Mouse (Mus musculus): ENCODE results near the gene Uqcrh. TPM values are rescaled to one million over a fixed set of nuclear protein-coding genes. Genes with fewer than 3 reads are reported as not detected.

Uqcrh gene
- polyA plus RNA-seq, 1 experiment from 2014 or later = 405 TPM

- peaks cover 80% of the 10 kb centered on the region for H3K36me3 ChIP-seq (ENCODE audit: control insufficient read depth, insufficient read depth, low read length)
- H3K4me3 ChIP-seq (replicated peaks; ENCODE audit: low read depth, low read length) = no peak overlapping the region
- H3K4me1 ChIP-seq (ENCODE audit: control insufficient read depth, insufficient read depth, low read length) = no peaks in the 10 kb centered on the region
- no peak overlapping the region for H3K4me2 ChIP-seq (ENCODE audit: low read length)
- H3K9ac ChIP-seq (replicated peaks; ENCODE audit: low read length) = no peak overlapping the region
- H3K27ac ChIP-seq (replicated peaks; ENCODE audit: low read depth, low read length) = no peak overlapping the region
- no peak for ATAC-seq (ENCODE audit: low FRiP score, low TSS enrichment)
- no peak for DNase-seq
- WGBS = 95% methylated on average over 10 of the region's 10 CpGs
- no peaks in the 10 kb centered on the region for H3K27me3 ChIP-seq (ENCODE audit: control insufficient read depth, insufficient read depth, low read length)
- no peaks in the 10 kb centered on the region for H3K9me3 ChIP-seq (ENCODE audit: control insufficient read depth, low read length)
Measured at GRCm38 (mm10) chr4:116096291-116096690, 21.4 kb upstream of the Uqcrh start.

GRCm38 (mm10) chr4:116088510-116089249 is 13.8 kb upstream of the Uqcrh start:
- no peak for DNase-seq

GRCm38 (mm10) chr4:116077240-116078095 is 2.6 kb upstream of the Uqcrh start:
- Histone ChIP-seq H3K27ac (replicated peaks; ENCODE audit: low read depth, low read length) (no peak overlapping the region; the same call in 1 of the 2 replicates), H3K4me3 (replicated peaks; ENCODE audit: low read depth, low read length) (peak overlapping the region; percentile 96), H3K36me3 (ENCODE audit: control insufficient read depth, insufficient read depth, low read length) (peaks cover 23% of the 10 kb centered on the region), H3K4me2 (ENCODE audit: low read length) (peak overlapping the region; percentile 93), H3K9me3 (ENCODE audit: control insufficient read depth, low read length) (no peaks in the 10 kb centered on the region), H3K9ac (replicated peaks; ENCODE audit: low read length) (peak overlapping the region; percentile 95), H3K27me3 (ENCODE audit: control insufficient read depth, insufficient read depth, low read length) (no peaks in the 10 kb centered on the region), H3K4me1 (ENCODE audit: control insufficient read depth, insufficient read depth, low read length) (peaks cover 25% of the 10 kb centered on the region)
- ATAC-seq (ENCODE audit: low FRiP score, low TSS enrichment) = no peak
- DNase-seq = no peak
- 62% methylated on average over 3 of the region's 3 CpGs for WGBS

More at GRCm38 (mm10) chr4:116088510-116089249, 13.8 kb upstream of the Uqcrh start:
- 89% methylated on average over 23 of the region's 23 CpGs for WGBS
- Histone ChIP-seq H3K27ac (replicated peaks; ENCODE audit: low read depth, low read length) (no peak overlapping the region), H3K36me3 (ENCODE audit: control insufficient read depth, insufficient read depth, low read length) (peaks cover 84% of the 10 kb centered on the region), H3K4me3 (replicated peaks; ENCODE audit: low read depth, low read length) (no peak overlapping the region), H3K4me2 (ENCODE audit: low read length) (no peak overlapping the region), H3K9me3 (ENCODE audit: control insufficient read depth, low read length) (no peaks in the 10 kb centered on the region), H3K9ac (replicated peaks; ENCODE audit: low read length) (no peak overlapping the region), H3K4me1 (ENCODE audit: control insufficient read depth, insufficient read depth, low read length) (no peaks in the 10 kb centered on the region), H3K27me3 (ENCODE audit: control insufficient read depth, insufficient read depth, low read length) (no peaks in the 10 kb centered on the region)
- ATAC-seq (ENCODE audit: low FRiP score, low TSS enrichment) = no peak

GRCm38 (mm10) chr4:116076369-116077231 is 1.7 kb upstream of the Uqcrh start:
- H3K27me3 ChIP-seq (ENCODE audit: control insufficient read depth, insufficient read depth, low read length) = no peaks in the 10 kb centered on the region
- H3K4me3 ChIP-seq (replicated peaks; ENCODE audit: low read depth, low read length) = peak overlapping the region; percentile 96
- ATAC-seq (ENCODE audit: low FRiP score, low TSS enrichment) (peak; percentile 12; the same call in 1 of the 2 replicates), DNase-seq (peak; percentile 48)
- peak overlapping the region; percentile 96 for H3K27ac ChIP-seq (replicated peaks; ENCODE audit: low read depth, low read length)
- WGBS = 2% methylated on average over 37 of the region's 37 CpGs
- H3K9ac ChIP-seq (replicated peaks; ENCODE audit: low read length) = peak overlapping the region; percentile 95
- H3K4me2 ChIP-seq (ENCODE audit: low read length) = peak overlapping the region; percentile 93
- peaks cover 25% of the 10 kb centered on the region for H3K4me1 ChIP-seq (ENCODE audit: control insufficient read depth, insufficient read depth, low read length)
- H3K36me3 ChIP-seq (ENCODE audit: control insufficient read depth, insufficient read depth, low read length) = peaks cover 16% of the 10 kb centered on the region
- H3K9me3 ChIP-seq (ENCODE audit: control insufficient read depth, low read length) = no peaks in the 10 kb centered on the region

GRCm38 (mm10) chr4:116075631-116076368 is 929 bp upstream of the Uqcrh start:
- Histone ChIP-seq H3K36me3 (ENCODE audit: control insufficient read depth, insufficient read depth, low read length) (peaks cover 8% of the 10 kb centered on the region), H3K4me1 (ENCODE audit: control insufficient read depth, insufficient read depth, low read length) (peaks cover 25% of the 10 kb centered on the region), H3K4me2 (ENCODE audit: low read length) (peak overlapping the region; percentile 93), H3K9ac (replicated peaks; ENCODE audit: low read length) (peak overlapping the region; percentile 95), H3K27me3 (ENCODE audit: control insufficient read depth, insufficient read depth, low read length) (no peaks in the 10 kb centered on the region), H3K27ac (replicated peaks; ENCODE audit: low read depth, low read length) (peak overlapping the region; percentile 96), H3K9me3 (ENCODE audit: control insufficient read depth, low read length) (no peaks in the 10 kb centered on the region), H3K4me3 (replicated peaks; ENCODE audit: low read depth, low read length) (peak overlapping the region; percentile 96)
- peak; percentile 77 for ATAC-seq (ENCODE audit: low FRiP score, low TSS enrichment)
- peak; percentile 77 for DNase-seq
- under 1% methylated on average over 73 of the region's 77 CpGs for WGBS

GRCm38 (mm10) chr4:116074145-116074675 is 661 bp downstream of the Uqcrh start:
- H3K9me3 ChIP-seq (ENCODE audit: control insufficient read depth, low read length) = no peaks in the 10 kb centered on the region
- H3K4me2 ChIP-seq (ENCODE audit: low read length) = peak overlapping the region; percentile 93
- H3K4me3 ChIP-seq (replicated peaks; ENCODE audit: low read depth, low read length) = peak overlapping the region; percentile 96
- peaks cover 11% of the 10 kb centered on the region for H3K36me3 ChIP-seq (ENCODE audit: control insufficient read depth, insufficient read depth, low read length)
- no peak overlapping the region for H3K27ac ChIP-seq (replicated peaks; ENCODE audit: low read depth, low read length)
- WGBS = 3% methylated on average over 8 of the region's 8 CpGs
- H3K27me3 ChIP-seq (ENCODE audit: control insufficient read depth, insufficient read depth, low read length) = no peaks in the 10 kb centered on the region
- ATAC-seq (ENCODE audit: low FRiP score, low TSS enrichment) (no peak), DNase-seq (peak; percentile 56)
- H3K9ac ChIP-seq (replicated peaks; ENCODE audit: low read length) = peak overlapping the region; percentile 95
- H3K4me1 ChIP-seq (ENCODE audit: control insufficient read depth, insufficient read depth, low read length) = peaks cover 25% of the 10 kb centered on the region

GRCm38 (mm10) chr4:116073146-116073545 is 1.7 kb downstream of the Uqcrh start:
- Histone ChIP-seq H3K9ac (replicated peaks; ENCODE audit: low read length) (no peak overlapping the region), H3K27me3 (ENCODE audit: control insufficient read depth, insufficient read depth, low read length) (no peaks in the 10 kb centered on the region), H3K36me3 (ENCODE audit: control insufficient read depth, insufficient read depth, low read length) (peaks cover 22% of the 10 kb centered on the region), H3K27ac (replicated peaks; ENCODE audit: low read depth, low read length) (no peak overlapping the region), H3K4me1 (ENCODE audit: control insufficient read depth, insufficient read depth, low read length) (peaks cover 25% of the 10 kb centered on the region), H3K4me3 (replicated peaks; ENCODE audit: low read depth, low read length) (no peak overlapping the region), H3K9me3 (ENCODE audit: control insufficient read depth, low read length) (no peaks in the 10 kb centered on the region), H3K4me2 (ENCODE audit: low read length) (peak overlapping the region; percentile 93)
- peak; percentile 23 for DNase-seq
- 56% methylated on average over 4 of the region's 4 CpGs for WGBS
- no peak for ATAC-seq (ENCODE audit: low FRiP score, low TSS enrichment)

Measured in midbrain, embryonic 14.5 days (tissue).